Mouse (Mus musculus) E14TG2a.4 (cell line): ENCODE results near the gene Chsy1.

ENCODE experiments used
- CTCF ChIP-seq: conservative IDR thresholded peaks from 2 replicates; pipeline ENCODE4 v1.5.1; 2014; ENCODE audit warnings: low read length
- NANOG ChIP-seq: IDR thresholded peaks from 2 replicates; pipeline ENCODE4 v1.6.1; 2014; ENCODE audit warnings: borderline replicate concordance, low read length, mixed read lengths
- POU5F1 ChIP-seq: IDR thresholded peaks from 2 replicates; pipeline ENCODE4 v1.6.1; 2014; ENCODE audit warnings: low read length, borderline replicate concordance

GRCm38 (mm10) chr7:66178101-66178500 lies 68.8 kb downstream of the Chsy1 start:
- TF ChIP-seq CTCF: no peak
- no peak for TF ChIP-seq NANOG
- no peak for TF ChIP-seq POU5F1
